Mouse (Mus musculus): ENCODE measurements around the gene Zfp148. TPM values are rescaled to one million over a fixed set of nuclear protein-coding genes. Genes with fewer than 3 reads are reported as not detected.

Gene Zfp148
- total and polyA plus RNA-seq, 3 experiments: 15.6 to 22.2 (median 19.2) TPM

- Histone ChIP-seq H3K4me3 (ENCODE audit: control insufficient read depth in 1 of 2, insufficient read depth in 1 of 2, low read depth in 2 of 2, low read length in 2 of 2) (no peak overlapping the region), H3K27me3 (ENCODE audit: control insufficient read depth in 1 of 2, insufficient read depth in 2 of 2, low read length in 2 of 2) (peaks cover 4 to 5% of the 10 kb centered on the region in 2 experiments), H3K4me1 (ENCODE audit: control insufficient read depth in 1 of 2, insufficient read depth in 2 of 2, low read length in 2 of 2) (peaks cover 3 to 6% of the 10 kb centered on the region in 2 experiments; a peak in 2 of 4 replicates), H3K79me2 (ENCODE audit: control insufficient read depth, insufficient read depth, low read length, poor library complexity) (no peaks in the 10 kb centered on the region), H3K9ac (ENCODE audit: control insufficient read depth, low read depth, low read length, poor library complexity, severe bottlenecking) (no peak overlapping the region), H3K27ac (ENCODE audit: control insufficient read depth, low read depth, low read length) (no peak overlapping the region), H3K9me3 (replicated peaks; ENCODE audit: insufficient read depth, low read length) (no peaks in the 10 kb centered on the region), H3K36me3 (ENCODE audit: control insufficient read depth in 1 of 2, insufficient read depth in 2 of 2, low read length in 2 of 2) (peaks cover 0 to 3% of the 10 kb centered on the region in 2 experiments; a peak in 2 of 4 replicates)
- no peak for TF ChIP-seq RAD21 (IDR thresholded peaks at IDR 0.05; ENCODE audit: low read depth, low read length)
- no peak for TF ChIP-seq NRF1 (IDR thresholded peaks at IDR 0.05; ENCODE audit: insufficient read depth, low read depth, low read length, poor library complexity, severe bottlenecking)
- TF ChIP-seq MAX (IDR thresholded peaks at IDR 0.05; ENCODE audit: low read length): no peak
- no peak for TF ChIP-seq MXI1 (IDR thresholded peaks at IDR 0.05; ENCODE audit: low read depth, low read length)
- TF ChIP-seq ZMIZ1 (IDR thresholded peaks at IDR 0.05; ENCODE audit: low read depth, low read length): no peak
- no peak for TF ChIP-seq USF1 (IDR thresholded peaks at IDR 0.05; ENCODE audit: low read depth, low read length)
- TF ChIP-seq NELFE (IDR thresholded peaks at IDR 0.05; ENCODE audit: low read depth, low read length): no peak
- TF ChIP-seq POLR2AphosphoS5 (IDR thresholded peaks at IDR 0.05; ENCODE audit: borderline replicate concordance, low read depth, low read length): no peak
- no peak for TF ChIP-seq E2F4 (IDR thresholded peaks at IDR 0.05; ENCODE audit: borderline replicate concordance, low read depth, low read length)
- no peak for TF ChIP-seq TAL1 (IDR thresholded peaks at IDR 0.05; ENCODE audit: low read length)
- TF ChIP-seq ZNF384 (IDR thresholded peaks at IDR 0.05; ENCODE audit: low read depth, low read length): no peak
- no peak for TF ChIP-seq MYB (IDR thresholded peaks at IDR 0.05; ENCODE audit: low read depth, low read length)
- no peak for TF ChIP-seq ELF1 (IDR thresholded peaks at IDR 0.05; ENCODE audit: low read depth, low read length)
- TF ChIP-seq ETS1 (IDR thresholded peaks at IDR 0.05; ENCODE audit: low read depth, low read length): no peak
- TF ChIP-seq SMC3 (IDR thresholded peaks at IDR 0.05; ENCODE audit: low read depth, low read length): no peak
- no peak for TF ChIP-seq MEF2A (IDR thresholded peaks at IDR 0.05; ENCODE audit: extremely low read depth, insufficient replicate concordance, low read depth, low read length, poor library complexity, severe bottlenecking)
- no peak for TF ChIP-seq TBP (IDR thresholded peaks at IDR 0.05; ENCODE audit: low read depth, low read length)
- TF ChIP-seq ZKSCAN1 (IDR thresholded peaks at IDR 0.05; ENCODE audit: low read depth, low read length): no peak
- no peak for TF ChIP-seq MAFK (IDR thresholded peaks at IDR 0.05; ENCODE audit: borderline replicate concordance, low read depth, low read length)
- DNase-seq (ENCODE audit: low read depth, low spot score): no peak
Measured at GRCm38 (mm10) chr16:33347134-33347533, 33.5 kb upstream of the Zfp148 start.

- Histone ChIP-seq H3K4me3 (ENCODE audit: control insufficient read depth in 1 of 2, insufficient read depth in 1 of 2, low read depth in 2 of 2, low read length in 2 of 2) (no peak overlapping the region), H3K9ac (ENCODE audit: control insufficient read depth, low read depth, low read length, poor library complexity, severe bottlenecking) (no peak overlapping the region), H3K36me3 (ENCODE audit: control insufficient read depth in 1 of 2, insufficient read depth in 2 of 2, low read length in 2 of 2) (no peaks in the 10 kb centered on the region), H3K9me3 (replicated peaks; ENCODE audit: insufficient read depth, low read length) (no peaks in the 10 kb centered on the region), H3K4me1 (ENCODE audit: control insufficient read depth in 1 of 2, insufficient read depth in 2 of 2, low read length in 2 of 2) (no peaks in the 10 kb centered on the region), H3K79me2 (ENCODE audit: control insufficient read depth, insufficient read depth, low read length, poor library complexity) (no peaks in the 10 kb centered on the region), H3K27ac (ENCODE audit: control insufficient read depth, low read depth, low read length) (no peak overlapping the region), H3K27me3 (ENCODE audit: control insufficient read depth in 1 of 2, insufficient read depth in 2 of 2, low read length in 2 of 2) (peaks cover 5 to 15% of the 10 kb centered on the region in 2 experiments)
- TF ChIP-seq TAL1 (IDR thresholded peaks at IDR 0.05; ENCODE audit: low read length): no peak
- TF ChIP-seq TCF12 (IDR thresholded peaks at IDR 0.05; ENCODE audit: low read depth, low read length): no peak
- no peak for TF ChIP-seq GATA1 (IDR thresholded peaks at IDR 0.05; ENCODE audit: low read depth, low read length)
- TF ChIP-seq ZKSCAN1 (IDR thresholded peaks at IDR 0.05; ENCODE audit: low read depth, low read length): no peak
- no peak for TF ChIP-seq MAZ (IDR thresholded peaks at IDR 0.05; ENCODE audit: low read depth, low read length)
- no peak for DNase-seq (ENCODE audit: low read depth, low spot score)
Measured at GRCm38 (mm10) chr16:33357805-33358204, 22.8 kb upstream of the Zfp148 start.

Measured in MEL (cell line).